Mouse (Mus musculus): Measurements from ENCODE around the gene Dlx4. TPM values are rescaled to one million over a fixed set of nuclear protein-coding genes. Genes with fewer than 3 reads are reported as not detected.

Gene Dlx4
- polyA plus RNA-seq, 1 experiment from 2014 or later, result not detected

DNA sequence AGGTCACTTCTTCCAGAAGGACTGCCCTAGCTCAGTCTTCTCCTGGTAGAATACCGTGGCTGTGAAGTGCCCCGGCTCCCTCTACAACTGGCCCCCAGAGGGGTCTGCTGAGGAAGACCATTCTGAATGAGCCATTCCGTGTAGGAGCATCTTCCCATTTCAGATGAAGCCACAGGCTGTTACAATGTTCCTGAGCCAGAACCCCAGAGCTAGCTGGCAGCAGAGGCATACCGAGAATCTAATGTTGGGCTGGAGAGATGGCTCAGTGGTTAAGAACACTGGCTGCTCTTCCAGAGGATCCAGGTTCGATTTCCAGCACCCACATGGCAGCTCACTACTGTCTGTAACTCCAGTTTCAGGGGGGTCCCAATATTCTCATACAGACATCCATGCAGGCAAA is 6.2 kb downstream of the Dlx4 start:
- no peak overlapping the region for H3K27ac ChIP-seq
- no peaks in the 10 kb centered on the region for H3K9me3 ChIP-seq (replicated peaks)
- no peak for ATAC-seq (replicated peaks; ENCODE audit: low FRiP score)

DNA sequence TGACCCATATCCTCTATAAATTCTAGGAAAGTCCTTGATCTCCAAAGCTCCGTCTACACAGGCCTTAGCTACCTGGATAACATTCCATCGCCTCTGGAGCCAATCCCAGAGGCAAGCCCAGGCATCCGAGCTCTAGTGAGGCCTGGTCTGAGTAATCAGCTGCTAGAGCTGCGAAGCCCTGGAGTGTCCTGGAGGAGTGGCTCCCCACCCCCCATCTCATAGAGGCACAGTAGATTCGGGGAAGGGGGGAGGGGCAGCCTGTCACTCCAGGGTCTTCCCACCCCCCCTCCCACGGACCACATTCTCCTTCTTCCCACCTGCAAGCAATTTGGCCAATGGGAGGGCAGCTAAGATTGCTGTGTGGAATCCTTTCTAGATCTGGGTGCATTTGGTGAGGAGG is 8.8 kb downstream of the Dlx4 start:
- ATAC-seq (replicated peaks; ENCODE audit: low FRiP score), result no peak
- 15% methylated on average over 6 of the region's 6 CpGs for WGBS

More for the DNA sequence above, 6.2 kb downstream of the Dlx4 start:
- Histone ChIP-seq H3K9ac (no peak overlapping the region), H3K4me2 (no peak overlapping the region), H3K4me1 (peaks cover 27% of the 10 kb centered on the region), H3K4me3 (replicated peaks) (no peak overlapping the region), H3K27me3 (peaks cover 89% of the 10 kb centered on the region), H3K36me3 (no peaks in the 10 kb centered on the region)
- 46% methylated on average over 5 of the region's 5 CpGs for WGBS

DNA sequence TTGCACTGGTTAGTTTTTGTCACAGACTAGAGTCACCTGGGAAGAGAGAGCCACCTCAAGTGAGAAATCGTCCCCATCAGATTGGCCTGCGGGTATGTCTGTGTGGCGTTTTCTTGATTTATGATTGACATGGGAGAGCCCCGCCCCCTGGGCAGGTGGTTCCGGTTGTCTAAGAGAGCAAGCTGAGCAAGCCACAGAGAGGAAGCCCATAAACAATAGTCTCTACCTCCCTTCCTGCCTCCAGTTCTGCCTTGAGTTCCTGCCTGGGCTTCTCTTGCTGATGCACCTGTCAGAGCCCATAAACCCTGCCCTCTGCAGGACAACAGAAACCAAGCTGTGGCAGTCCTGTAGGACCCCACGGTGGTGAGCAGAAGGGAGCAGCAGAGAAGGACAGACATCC is 12.7 kb downstream of the Dlx4 start:
- H3K27me3 ChIP-seq, result peaks cover 50% of the 10 kb centered on the region
- H3K9ac ChIP-seq, result no peak overlapping the region
- H3K27ac ChIP-seq, result no peak overlapping the region
- no peak overlapping the region for H3K4me3 ChIP-seq (replicated peaks)
- no peak for ATAC-seq (replicated peaks; ENCODE audit: low FRiP score)
- no peaks in the 10 kb centered on the region for H3K36me3 ChIP-seq
- WGBS, result 58% methylated on average over 6 of the region's 6 CpGs
- H3K4me1 ChIP-seq, result peaks cover 9% of the 10 kb centered on the region; the same call in 1 of the 2 replicates
- H3K9me3 ChIP-seq (replicated peaks), result no peaks in the 10 kb centered on the region
- H3K4me2 ChIP-seq, result no peak overlapping the region

More for the DNA sequence above, 8.8 kb downstream of the Dlx4 start:
- Histone ChIP-seq H3K4me1 (peaks cover 16% of the 10 kb centered on the region), H3K4me2 (no peak overlapping the region), H3K9me3 (replicated peaks) (no peaks in the 10 kb centered on the region), H3K27ac (no peak overlapping the region), H3K36me3 (no peaks in the 10 kb centered on the region), H3K4me3 (replicated peaks) (no peak overlapping the region), H3K9ac (no peak overlapping the region), H3K27me3 (peaks cover 69% of the 10 kb centered on the region)

DNA sequence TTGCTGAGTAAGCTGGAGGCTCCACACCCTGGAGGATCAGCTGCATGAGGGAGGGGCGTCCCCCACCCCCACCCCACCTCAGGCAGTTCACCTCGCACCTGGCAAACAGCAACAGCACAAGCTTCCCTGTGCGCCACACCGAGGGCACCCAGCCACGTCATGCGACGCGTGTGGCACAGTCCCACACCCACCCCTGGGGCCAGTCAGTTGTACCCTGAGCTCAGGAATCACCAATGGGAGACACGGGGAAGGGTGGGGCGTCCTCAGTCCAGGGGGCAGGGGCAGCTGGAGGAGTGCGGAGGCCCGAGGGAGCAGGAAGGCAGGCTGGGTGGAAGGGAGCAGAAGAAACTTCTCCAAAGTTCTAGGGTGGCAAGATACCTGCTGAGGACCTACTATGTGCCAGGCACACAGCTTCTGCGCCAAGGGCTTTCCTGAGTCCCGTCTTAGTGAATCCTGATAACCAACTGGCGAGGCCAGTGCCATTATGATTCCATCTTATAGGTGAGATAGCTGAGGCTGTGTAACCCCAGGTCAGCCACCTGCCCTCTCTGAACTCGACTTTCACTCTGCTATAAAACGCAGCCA is 15.3 kb downstream of the Dlx4 start:
- no peak for ATAC-seq (replicated peaks; ENCODE audit: low FRiP score)
- Histone ChIP-seq H3K36me3 (no peaks in the 10 kb centered on the region), H3K27me3 (peaks cover 41% of the 10 kb centered on the region), H3K4me3 (replicated peaks) (no peak overlapping the region), H3K9ac (no peak overlapping the region), H3K27ac (no peak overlapping the region), H3K4me2 (no peak overlapping the region), H3K9me3 (replicated peaks) (no peaks in the 10 kb centered on the region), H3K4me1 (peaks cover 22% of the 10 kb centered on the region)
- 59% methylated on average over 17 of the region's 17 CpGs for whole genome bisulfite sequencing

DNA sequence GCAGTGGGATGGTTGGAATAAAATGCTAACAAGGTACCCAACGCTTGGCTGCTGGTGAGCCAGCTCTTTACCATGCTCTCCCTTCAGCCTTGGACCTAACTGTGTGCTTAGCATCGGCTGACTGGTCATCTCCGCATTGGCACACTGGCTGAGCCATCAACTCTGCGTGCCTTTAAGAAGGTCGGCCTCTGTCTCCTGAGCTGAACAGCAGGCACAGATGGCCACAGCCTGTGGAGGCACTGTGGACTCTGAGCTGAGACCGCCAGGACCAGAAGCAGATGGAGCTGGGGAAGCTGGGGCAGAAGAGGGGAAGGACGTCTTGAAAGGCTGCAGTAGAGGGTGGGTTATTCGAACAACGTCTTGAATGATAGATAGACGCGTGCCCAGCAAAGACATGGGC is 17.7 kb downstream of the Dlx4 start:
- WGBS, result 60% methylated on average over 11 of the region's 11 CpGs
- peaks cover 55% of the 10 kb centered on the region for H3K27me3 ChIP-seq
- ATAC-seq (replicated peaks; ENCODE audit: low FRiP score), result no peak
- no peaks in the 10 kb centered on the region for H3K36me3 ChIP-seq
- H3K9me3 ChIP-seq (replicated peaks), result no peaks in the 10 kb centered on the region
- H3K9ac ChIP-seq, result no peak overlapping the region
- no peak overlapping the region for H3K4me2 ChIP-seq
- peaks cover 29% of the 10 kb centered on the region for H3K4me1 ChIP-seq
- no peak overlapping the region for H3K27ac ChIP-seq
- H3K4me3 ChIP-seq (replicated peaks), result no peak overlapping the region

DNA sequence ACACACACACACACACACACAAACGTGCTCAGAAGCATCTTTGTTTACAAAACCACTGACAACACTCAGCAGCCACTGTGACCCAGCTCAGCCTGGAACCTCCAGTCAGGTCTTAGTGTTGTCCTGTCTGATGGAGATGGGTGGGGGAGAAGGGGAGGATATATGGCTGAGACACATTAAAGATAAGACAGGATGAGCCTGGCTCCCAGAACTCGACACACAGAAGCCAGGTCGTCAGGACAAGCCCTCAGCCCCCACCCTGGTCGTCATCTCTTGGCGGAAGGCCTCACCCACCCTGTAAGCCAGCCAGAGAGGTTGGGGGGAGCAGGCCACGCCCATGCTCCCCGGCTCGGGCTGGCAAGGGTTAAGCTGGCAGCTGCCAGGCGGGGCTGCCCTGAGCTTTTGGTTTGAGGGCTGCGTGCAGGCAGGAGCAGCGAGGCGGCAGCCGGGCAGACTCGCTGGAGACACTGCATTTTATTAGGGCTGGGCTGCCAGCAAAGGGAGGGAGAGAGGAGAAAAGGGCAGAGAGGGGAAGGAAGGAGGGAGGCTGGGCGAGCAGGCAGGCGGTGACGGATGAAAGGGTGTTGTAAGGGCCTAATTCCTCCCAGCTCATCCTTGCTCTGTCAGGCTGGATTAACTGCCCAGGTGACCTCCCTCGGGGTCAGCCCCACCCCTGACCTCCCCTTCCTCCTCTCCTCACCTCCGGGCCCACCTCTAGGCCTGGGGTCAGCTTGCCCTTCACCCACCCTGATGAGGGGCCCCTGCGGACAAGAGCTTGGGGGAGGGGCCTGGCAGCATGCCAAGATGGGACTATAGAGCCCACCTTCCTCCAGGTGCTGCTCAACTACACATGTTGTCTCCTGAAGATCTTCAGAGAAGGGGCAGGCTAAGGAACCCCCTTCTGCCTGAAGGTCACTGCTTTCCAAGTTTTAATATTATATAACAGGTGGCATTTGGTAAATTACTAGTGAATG is 19.5 kb downstream of the Dlx4 start:
- Histone ChIP-seq H3K4me3 (replicated peaks) (0 out of 2 replicates have a peak overlapping the region, but pooled peaks have one; percentile 6), H3K27ac (peak overlapping the region; percentile 69), H3K4me1 (peaks cover 33% of the 10 kb centered on the region), H3K4me2 (peak overlapping the region; percentile 48), H3K9me3 (replicated peaks) (no peaks in the 10 kb centered on the region), H3K27me3 (peaks cover 73% of the 10 kb centered on the region), H3K9ac (no peak overlapping the region), H3K36me3 (no peaks in the 10 kb centered on the region)
- peak; percentile 71 for ATAC-seq (replicated peaks; ENCODE audit: low FRiP score)
- WGBS, result under 1% methylated on average over 18 of the region's 20 CpGs

DNA sequence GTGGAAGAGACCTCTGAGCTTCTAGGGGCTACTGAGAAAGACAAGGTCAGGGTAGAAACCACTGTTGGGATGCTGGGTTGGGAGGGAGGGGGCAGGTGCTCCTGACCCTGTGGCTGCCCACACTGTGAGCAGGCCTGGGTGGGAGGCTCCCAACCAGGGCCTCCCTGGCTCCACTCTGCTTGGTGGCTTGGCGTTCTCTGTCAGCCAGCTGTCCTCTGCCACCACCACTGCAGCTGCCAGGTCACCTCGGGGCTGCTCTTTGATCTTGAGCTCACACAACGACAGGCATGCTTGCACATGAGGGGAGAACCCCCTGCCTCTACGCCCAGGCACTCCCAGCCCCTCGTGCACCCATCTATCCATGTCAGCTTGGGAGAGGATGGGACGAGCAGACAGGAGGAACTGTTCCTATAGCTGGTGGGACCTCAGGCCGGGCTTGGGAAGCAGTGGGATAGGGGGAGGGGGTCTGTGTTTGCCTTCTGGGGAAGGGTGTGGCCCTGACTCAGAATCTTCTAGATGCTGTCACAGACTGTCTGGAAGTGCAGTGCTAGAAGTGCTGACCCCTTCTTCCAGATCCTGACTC is 20.6 kb downstream of the Dlx4 start:
- H3K4me2 ChIP-seq, result no peak overlapping the region
- H3K9me3 ChIP-seq (replicated peaks), result no peaks in the 10 kb centered on the region
- peaks cover 40% of the 10 kb centered on the region for H3K4me1 ChIP-seq
- peaks cover 84% of the 10 kb centered on the region for H3K27me3 ChIP-seq
- no peak overlapping the region for H3K27ac ChIP-seq
- H3K4me3 ChIP-seq (replicated peaks), result no peak overlapping the region
- H3K9ac ChIP-seq, result no peak overlapping the region
- no peaks in the 10 kb centered on the region for H3K36me3 ChIP-seq
- 14% methylated on average over 7 of the region's 7 CpGs for WGBS
- ATAC-seq (replicated peaks; ENCODE audit: low FRiP score), result peak; percentile 59

DNA sequence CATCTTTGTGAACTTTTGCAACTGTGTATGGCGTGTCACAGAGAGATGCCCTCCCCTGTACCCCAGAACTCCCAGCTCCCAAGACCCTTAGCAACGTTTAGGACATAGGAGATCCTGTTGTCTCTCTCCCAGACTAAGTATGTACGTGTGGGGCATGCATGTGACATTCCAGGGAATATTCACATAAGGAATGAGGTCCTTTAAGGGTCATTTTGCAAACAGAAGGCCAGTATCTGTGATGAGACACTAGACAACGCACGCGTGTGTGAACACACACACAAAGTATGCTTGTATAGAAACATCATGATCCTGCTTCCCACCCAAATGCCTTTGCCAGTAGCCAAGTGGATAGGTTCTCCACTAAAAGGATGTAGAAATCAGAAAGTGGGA is 24.0 kb downstream of the Dlx4 start:
- peaks cover 49% of the 10 kb centered on the region for H3K4me1 ChIP-seq
- no peak for ATAC-seq (replicated peaks; ENCODE audit: low FRiP score)
- no peak overlapping the region for H3K9ac ChIP-seq
- peaks cover 88% of the 10 kb centered on the region for H3K27me3 ChIP-seq
- H3K4me2 ChIP-seq, result no peak overlapping the region; the same call in 1 of the 2 replicates
- H3K4me3 ChIP-seq (replicated peaks), result no peak overlapping the region; the same call in 1 of the 2 replicates
- no peaks in the 10 kb centered on the region for H3K9me3 ChIP-seq (replicated peaks)
- H3K36me3 ChIP-seq, result no peaks in the 10 kb centered on the region
- 53% methylated on average over 6 of the region's 6 CpGs for WGBS
- H3K27ac ChIP-seq, result no peak overlapping the region

DNA sequence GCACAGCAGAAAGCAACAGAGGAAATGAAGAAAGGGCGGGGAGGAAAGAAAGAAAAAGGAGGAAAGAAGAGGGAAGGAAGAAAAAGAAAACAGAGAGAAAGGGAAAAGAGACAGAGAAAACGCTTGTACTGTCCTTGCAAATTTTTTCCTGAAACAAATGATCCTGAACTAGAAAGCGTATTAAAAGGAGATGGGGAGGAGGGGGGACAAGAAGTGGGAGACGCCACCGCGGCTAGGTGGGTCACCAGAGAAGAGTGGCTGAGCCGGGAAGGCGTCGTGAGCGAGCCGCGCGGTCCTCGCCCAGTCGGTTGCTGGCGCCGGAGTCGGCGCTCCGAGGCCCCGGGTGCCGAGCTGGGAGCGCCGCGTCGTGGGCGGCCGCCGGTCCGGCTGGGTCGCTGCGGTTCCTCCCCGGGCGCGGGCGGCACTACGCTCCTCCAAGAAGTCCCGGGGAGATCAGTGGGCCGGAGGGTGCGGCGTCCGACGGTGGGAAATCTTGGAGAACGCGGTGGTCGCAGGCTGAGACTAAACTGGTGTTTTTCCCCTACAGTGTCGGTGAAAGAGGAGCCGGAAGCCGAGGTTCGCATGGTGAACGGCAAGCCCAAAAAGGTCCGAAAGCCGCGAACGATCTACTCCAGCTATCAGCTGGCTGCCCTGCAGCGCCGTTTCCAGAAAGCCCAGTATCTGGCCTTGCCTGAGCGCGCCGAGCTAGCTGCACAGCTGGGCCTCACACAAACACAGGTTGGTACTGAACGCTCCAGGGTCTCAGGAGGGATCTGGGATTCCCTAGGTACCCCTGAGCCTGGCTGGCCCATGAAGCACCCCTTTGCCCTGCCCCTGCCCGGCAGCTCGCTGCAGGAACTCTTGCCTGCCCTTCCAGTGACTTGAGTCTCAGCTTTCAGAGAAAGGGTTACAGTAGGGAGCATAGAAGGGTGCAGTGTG is 24.6 kb downstream of the Dlx4 start:
- H3K9ac ChIP-seq, result peak overlapping the region; percentile 14; the same call in 1 of the 2 replicates
- H3K9me3 ChIP-seq (replicated peaks), result no peaks in the 10 kb centered on the region
- H3K4me1 ChIP-seq, result peaks cover 42% of the 10 kb centered on the region
- H3K27ac ChIP-seq, result no peak overlapping the region
- H3K4me2 ChIP-seq, result peak overlapping the region; percentile 78
- WGBS, result 2% methylated on average over 63 of the region's 63 CpGs
- peak overlapping the region; percentile 46 for H3K4me3 ChIP-seq (replicated peaks)
- peaks cover 84% of the 10 kb centered on the region for H3K27me3 ChIP-seq
- no peak for ATAC-seq (replicated peaks; ENCODE audit: low FRiP score)
- H3K36me3 ChIP-seq, result no peaks in the 10 kb centered on the region

DNA sequence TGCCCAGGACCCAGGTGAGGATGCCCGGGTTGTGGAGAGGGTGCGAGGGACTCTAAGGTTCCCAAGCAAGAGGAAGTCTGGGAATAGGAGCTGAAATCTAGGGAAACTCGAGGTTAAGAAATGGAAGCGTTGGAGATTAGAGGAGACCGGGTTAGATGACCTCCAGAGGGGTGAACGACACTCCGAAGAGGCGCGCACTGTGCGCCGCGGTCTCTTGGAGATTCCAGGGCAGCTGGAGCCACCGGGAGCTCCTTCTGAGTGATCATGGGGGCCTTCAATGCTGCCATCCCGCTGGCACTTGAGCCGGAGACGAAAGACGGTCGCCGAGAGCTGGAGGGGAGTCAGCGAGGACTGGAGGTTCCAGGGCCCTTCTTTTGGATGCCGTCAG is 25.4 kb downstream of the Dlx4 start:
- H3K27me3 ChIP-seq, result peaks cover 82% of the 10 kb centered on the region
- H3K9me3 ChIP-seq (replicated peaks), result no peaks in the 10 kb centered on the region
- H3K9ac ChIP-seq, result 0 out of 2 replicates have a peak overlapping the region, but pooled peaks have one; percentile 10
- H3K4me3 ChIP-seq (replicated peaks), result peak overlapping the region; percentile 46
- no peak overlapping the region for H3K27ac ChIP-seq
- H3K36me3 ChIP-seq, result no peaks in the 10 kb centered on the region
- under 1% methylated on average over 21 of the region's 21 CpGs for WGBS
- H3K4me1 ChIP-seq, result peaks cover 34% of the 10 kb centered on the region
- H3K4me2 ChIP-seq, result peak overlapping the region; percentile 78
- no peak for ATAC-seq (replicated peaks; ENCODE audit: low FRiP score)

DNA sequence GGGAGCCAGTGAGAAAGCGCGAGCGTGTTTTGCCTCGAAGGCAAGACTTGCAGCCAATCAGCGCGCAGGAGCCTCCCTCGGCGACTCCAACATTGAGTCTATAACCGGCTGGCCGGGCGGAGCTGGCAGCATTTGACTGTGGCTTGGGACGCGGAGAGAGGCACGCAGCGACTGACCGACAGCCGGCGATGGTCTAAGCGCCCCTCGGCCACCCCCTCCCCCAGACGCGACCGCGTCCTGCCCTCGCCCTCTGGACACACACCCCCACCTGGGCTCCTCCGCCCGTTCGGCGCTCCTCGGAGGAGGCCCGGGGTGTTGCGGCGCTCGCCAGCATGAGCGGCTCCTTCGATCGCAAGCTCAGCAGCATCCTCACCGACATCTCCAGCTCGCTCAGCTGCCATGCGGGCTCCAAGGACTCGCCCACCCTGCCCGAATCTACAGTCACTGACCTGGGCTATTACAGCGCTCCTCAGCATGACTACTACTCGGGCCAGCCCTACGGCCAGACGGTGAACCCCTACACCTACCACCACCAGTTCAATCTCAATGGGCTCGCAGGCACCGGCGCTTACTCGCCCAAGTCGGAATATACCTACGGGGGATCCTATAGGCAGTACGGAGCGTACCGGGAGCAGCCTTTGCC is 26.0 kb downstream of the Dlx4 start, which contains the start of gene Dlx3:
Gene Dlx3, plus strand, starts transcription at position 130 of the 643 bp plus-strand sequence.
- Histone ChIP-seq H3K36me3 (no peaks in the 10 kb centered on the region), H3K4me1 (peaks cover 29% of the 10 kb centered on the region), H3K9ac (0 out of 2 replicates have a peak within 1 kb of the TSS, but pooled peaks have one; percentile 10), H3K4me2 (peak within 1 kb of the TSS; percentile 78), H3K27me3 (peaks cover 78% of the 10 kb centered on the region), H3K9me3 (replicated peaks) (no peaks in the 10 kb centered on the region), H3K27ac (no peak within 1 kb of the TSS), H3K4me3 (replicated peaks) (peak within 1 kb of the TSS; percentile 46)
- peak; percentile 38 for ATAC-seq (replicated peaks; ENCODE audit: low FRiP score)
- under 1% methylated on average over 55 of the region's 55 CpGs for WGBS

Data from kidney, embryonic 15.5 days (tissue).